Mouse (Mus musculus): ENCODE results near the gene Hyal3. TPM values are rescaled to one million over a fixed set of nuclear protein-coding genes. Genes with fewer than 3 reads are reported as not detected.
"Not testable (repeated sequence)": the region's sequence is repeated elsewhere in the genome, so short reads cannot be mapped to it uniquely, and the experiment has no call there.

Hyal3 gene
- polyA plus RNA-seq, 1 experiment from 2014 or later = 0.77 TPM

GRCm38 (mm10) chr9:107552690-107553393 lies 27.8 kb upstream of the Hyal3 start:
- peaks cover 58% of the 10 kb centered on the region for H3K27me3 ChIP-seq (ENCODE audit: insufficient read depth, poor library complexity, severe bottlenecking)
- H3K9me3 ChIP-seq = no peaks in the 10 kb centered on the region
- H3K27ac ChIP-seq = no peak overlapping the region
- peaks cover 16% of the 10 kb centered on the region for H3K36me3 ChIP-seq
- DNase-seq (ENCODE audit: low spot score) = no peak
- H3K4me1 ChIP-seq (replicated peaks) = peaks cover 65% of the 10 kb centered on the region
- H3K4me3 ChIP-seq = peak overlapping the region; percentile 84
- WGBS = 82% methylated on average over 5 of the region's 5 CpGs

- Histone ChIP-seq H3K27me3 (ENCODE audit: insufficient read depth, poor library complexity, severe bottlenecking) (peaks cover 49% of the 10 kb centered on the region), H3K4me3 (peak overlapping the region; percentile 84), H3K36me3 (peaks cover 25% of the 10 kb centered on the region), H3K27ac (peak overlapping the region; percentile 96), H3K9me3 (no peaks in the 10 kb centered on the region), H3K4me1 (replicated peaks) (peaks cover 62% of the 10 kb centered on the region)
- DNase-seq (ENCODE audit: low spot score) = no peak
- 7% methylated on average over 37 of the region's 37 CpGs for WGBS
These were observed 26.9 kb upstream of the Hyal3 start for GRCm38 (mm10) chr9:107553541-107554318.

- Histone ChIP-seq H3K4me3 (peak overlapping the region; percentile 84), H3K36me3 (peaks cover 31% of the 10 kb centered on the region), H3K27ac (peak overlapping the region; percentile 96), H3K4me1 (replicated peaks) (peaks cover 62% of the 10 kb centered on the region), H3K9me3 (no peaks in the 10 kb centered on the region), H3K27me3 (ENCODE audit: insufficient read depth, poor library complexity, severe bottlenecking) (peaks cover 42% of the 10 kb centered on the region)
- under 1% methylated on average over 53 of the region's 53 CpGs for WGBS
- peak; percentile 98 for DNase-seq (ENCODE audit: low spot score)
These were observed 26.2 kb upstream of the Hyal3 start for GRCm38 (mm10) chr9:107554319-107554825.

GRCm38 (mm10) chr9:107555031-107555457 lies 25.6 kb upstream of the Hyal3 start:
- Histone ChIP-seq H3K4me1 (replicated peaks) (peaks cover 62% of the 10 kb centered on the region), H3K27ac (peak overlapping the region; percentile 96), H3K27me3 (ENCODE audit: insufficient read depth, poor library complexity, severe bottlenecking) (peaks cover 36% of the 10 kb centered on the region), H3K36me3 (peaks cover 38% of the 10 kb centered on the region), H3K9me3 (no peaks in the 10 kb centered on the region), H3K4me3 (peak overlapping the region; percentile 84)
- 0% methylated on average over 23 of the region's 23 CpGs for WGBS
- no peak for DNase-seq (ENCODE audit: low spot score)

GRCm38 (mm10) chr9:107555701-107556100 lies 24.9 kb upstream of the Hyal3 start:
- Histone ChIP-seq H3K27me3 (ENCODE audit: insufficient read depth, poor library complexity, severe bottlenecking) (peaks cover 29% of the 10 kb centered on the region), H3K36me3 (peaks cover 45% of the 10 kb centered on the region), H3K27ac (peak overlapping the region; percentile 96), H3K4me1 (replicated peaks) (peaks cover 57% of the 10 kb centered on the region), H3K4me3 (peak overlapping the region; percentile 84), H3K9me3 (no peaks in the 10 kb centered on the region)
- DNase-seq (ENCODE audit: low spot score) = no peak
- WGBS = 48% methylated on average over 2 of the region's 2 CpGs

- Histone ChIP-seq H3K4me1 (replicated peaks) (peaks cover 50% of the 10 kb centered on the region), H3K27ac (no peak overlapping the region)
- WGBS = 81% methylated on average over 3 of the region's 3 CpGs
These were observed 24.3 kb upstream of the Hyal3 start for GRCm38 (mm10) chr9:107556346-107556745.

GRCm38 (mm10) chr9:107563029-107563581 lies 17.5 kb upstream of the Hyal3 start, which contains the start of gene Tusc2:
Tusc2 (plus strand) TSS chr9:107563255.
- H3K4me1 ChIP-seq (replicated peaks) = peaks cover 62% of the 10 kb centered on the region
- peaks cover 70% of the 10 kb centered on the region for H3K36me3 ChIP-seq
- peak within 1 kb of the TSS; percentile 95 for H3K4me3 ChIP-seq
- no peaks in the 10 kb centered on the region for H3K9me3 ChIP-seq
- peak within 1 kb of the TSS; percentile 88 for H3K27ac ChIP-seq
- WGBS = under 1% methylated on average over 46 of the region's 46 CpGs
- H3K27me3 ChIP-seq (ENCODE audit: insufficient read depth, poor library complexity, severe bottlenecking) = no peaks in the 10 kb centered on the region
- peak; percentile 95 for DNase-seq (ENCODE audit: low spot score)

More at GRCm38 (mm10) chr9:107556346-107556745, 24.3 kb upstream of the Hyal3 start:
- peak overlapping the region; percentile 84 for H3K4me3 ChIP-seq
- H3K27me3 ChIP-seq (ENCODE audit: insufficient read depth, poor library complexity, severe bottlenecking) = peaks cover 23% of the 10 kb centered on the region
- no peak for DNase-seq (ENCODE audit: low spot score)
- peaks cover 51% of the 10 kb centered on the region for H3K36me3 ChIP-seq
- no peaks in the 10 kb centered on the region for H3K9me3 ChIP-seq

GRCm38 (mm10) chr9:107565556-107565955 lies 15.1 kb upstream of the Hyal3 start:
- not testable (repeated sequence) for H3K27ac ChIP-seq; H3K9me3 ChIP-seq; DNase-seq (ENCODE audit: low spot score); H3K27me3 ChIP-seq (ENCODE audit: insufficient read depth, poor library complexity, severe bottlenecking)
- Histone ChIP-seq H3K4me1 (replicated peaks) (peaks cover 79% of the 10 kb centered on the region), H3K4me3 (peak overlapping the region; percentile 20; the same call in 1 of the 2 replicates), H3K36me3 (peaks cover 51% of the 10 kb centered on the region)
- whole genome bisulfite sequencing = 53% methylated on average over 5 of the region's 5 CpGs

- H3K4me3 ChIP-seq = 0 out of 2 replicates have a peak overlapping the region, but pooled peaks have one; percentile 5
- 61% methylated on average over 15 of the region's 15 CpGs for WGBS
- H3K27me3 ChIP-seq (ENCODE audit: insufficient read depth, poor library complexity, severe bottlenecking) = no peaks in the 10 kb centered on the region
- peaks cover 85% of the 10 kb centered on the region for H3K4me1 ChIP-seq (replicated peaks)
- DNase-seq (ENCODE audit: low spot score) = peak; percentile 83
- peaks cover 51% of the 10 kb centered on the region for H3K36me3 ChIP-seq
- no peaks in the 10 kb centered on the region for H3K9me3 ChIP-seq
- 0 out of 2 replicates have a peak overlapping the region, but pooled peaks have one; percentile 35 for H3K27ac ChIP-seq
These were observed 14.4 kb upstream of the Hyal3 start for GRCm38 (mm10) chr9:107566041-107566709.

GRCm38 (mm10) chr9:107566855-107567254 lies 13.8 kb upstream of the Hyal3 start:
- 57% methylated on average over 3 of the region's 3 CpGs for WGBS
- H3K9me3 ChIP-seq = no peaks in the 10 kb centered on the region
- H3K27ac ChIP-seq = peak overlapping the region; percentile 98; the same call in 1 of the 2 replicates
- H3K4me1 ChIP-seq (replicated peaks) = peaks cover 91% of the 10 kb centered on the region
- no peak for DNase-seq (ENCODE audit: low spot score)
- H3K4me3 ChIP-seq = peak overlapping the region; percentile 84
- H3K36me3 ChIP-seq = peaks cover 51% of the 10 kb centered on the region
- H3K27me3 ChIP-seq (ENCODE audit: insufficient read depth, poor library complexity, severe bottlenecking) = no peaks in the 10 kb centered on the region

GRCm38 (mm10) chr9:107567702-107568319 lies 12.8 kb upstream of the Hyal3 start, which contains the start of gene Hyal2:
Hyal2 (plus strand) TSS chr9:107567945.
- Histone ChIP-seq H3K36me3 (peaks cover 54% of the 10 kb centered on the region), H3K9me3 (no peaks in the 10 kb centered on the region), H3K4me1 (replicated peaks) (peaks cover 88% of the 10 kb centered on the region), H3K27ac (peak within 1 kb of the TSS; percentile 98), H3K4me3 (peak within 1 kb of the TSS; percentile 84), H3K27me3 (ENCODE audit: insufficient read depth, poor library complexity, severe bottlenecking) (no peaks in the 10 kb centered on the region)
- DNase-seq (ENCODE audit: low spot score) = peak; percentile 35
- WGBS = 4% methylated on average over 18 of the region's 18 CpGs

All from hindbrain, embryonic 10.5 days (tissue).